Mouse (Mus musculus) liver, embryonic 16.5 days (tissue): ENCODE measurements around the gene Rpl5. TPM values are rescaled to one million over a fixed set of nuclear protein-coding genes. Genes with fewer than 3 reads are reported as not detected.
"Not testable (repeated sequence)": the region's sequence is repeated elsewhere in the genome, so short reads cannot be mapped to it uniquely, and the experiment has no call there.

Source experiments
- ATAC-seq: fragments of 200-750 bp; cut with Nextera tagmentation; 2 replicates; pipeline ENCODE4 v1.8.0; 2017; ENCODE audit warnings: low read depth, mild to moderate bottlenecking, moderate number of reproducible peaks, moderate library complexity
- H3K27ac ChIP-seq: fragments of 300-500 bp; sonication (generic); 2 replicates; pipeline ENCODE4 v1.5.1; 2014; ENCODE audit warnings: mild to moderate bottlenecking, low read length
- H3K27me3 ChIP-seq: fragments of 300-500 bp; sonication (generic); 2 replicates; pipeline ENCODE4 v1.6.1; 2014; ENCODE audit warnings: low read depth, low read length, mixed read lengths; ENCODE audit not compliant: control insufficient read depth, insufficient read depth
- H3K36me3 ChIP-seq: fragments of 300-500 bp; sonication (generic); 2 replicates; pipeline ENCODE4 v1.6.1; 2014; ENCODE audit warnings: mild to moderate bottlenecking; ENCODE audit not compliant: control insufficient read depth, insufficient read depth
- H3K4me1 ChIP-seq: fragments of 300-500 bp; sonication (generic); 2 replicates; pipeline ENCODE4 v1.6.1; 2014; ENCODE audit warnings: low read depth, low read length, mixed read lengths; ENCODE audit not compliant: control insufficient read depth
- H3K4me2 ChIP-seq: fragments of 300-500 bp; sonication (generic); 2 replicates; pipeline ENCODE4 v1.6.1; 2014; ENCODE audit warnings: low read depth, low read length, mixed read lengths
- H3K4me3 ChIP-seq: fragments of 300-500 bp; sonication (generic); 2 replicates; pipeline ENCODE4 v1.5.1; 2014; ENCODE audit warnings: low read depth, mild to moderate bottlenecking, low read length
- H3K9ac ChIP-seq: fragments of 300-500 bp; sonication (generic); 2 replicates; pipeline ENCODE4 v1.6.1; 2014; ENCODE audit warnings: low read depth, low read length
- H3K9me3 ChIP-seq: fragments of 300-500 bp; sonication (generic); replicated peaks from 2 replicates; pipeline ENCODE4 v1.6.1; 2016; ENCODE audit warnings: low read length; ENCODE audit not compliant: control insufficient read depth
- WGBS: fragments of 180-500 bp; shearing (Covaris S2); extraction: QIAGEN DNeasy Blood & Tissue Kit; methylation state at CpG from one replicate; pipeline ENCODE4 v1.1.7; 2014; ENCODE audit not compliant: insufficient replicate concordance; 5-methylcytosine and 5-hydroxymethylcytosine counted together
- polyA plus RNA-seq: library from polyadenylated mRNA; unstranded; fragments of >200 nt; fragmentation: Nextera tagmentation; extraction: Ambion mirVana; gene quantifications from 2 replicates; pipeline ENCODE4 v1.2.1, GENCODE M21; 2015

Gene Rpl5
- polyA plus RNA-seq, 1 experiment from 2014 or later: 20.5 TPM

DNA sequence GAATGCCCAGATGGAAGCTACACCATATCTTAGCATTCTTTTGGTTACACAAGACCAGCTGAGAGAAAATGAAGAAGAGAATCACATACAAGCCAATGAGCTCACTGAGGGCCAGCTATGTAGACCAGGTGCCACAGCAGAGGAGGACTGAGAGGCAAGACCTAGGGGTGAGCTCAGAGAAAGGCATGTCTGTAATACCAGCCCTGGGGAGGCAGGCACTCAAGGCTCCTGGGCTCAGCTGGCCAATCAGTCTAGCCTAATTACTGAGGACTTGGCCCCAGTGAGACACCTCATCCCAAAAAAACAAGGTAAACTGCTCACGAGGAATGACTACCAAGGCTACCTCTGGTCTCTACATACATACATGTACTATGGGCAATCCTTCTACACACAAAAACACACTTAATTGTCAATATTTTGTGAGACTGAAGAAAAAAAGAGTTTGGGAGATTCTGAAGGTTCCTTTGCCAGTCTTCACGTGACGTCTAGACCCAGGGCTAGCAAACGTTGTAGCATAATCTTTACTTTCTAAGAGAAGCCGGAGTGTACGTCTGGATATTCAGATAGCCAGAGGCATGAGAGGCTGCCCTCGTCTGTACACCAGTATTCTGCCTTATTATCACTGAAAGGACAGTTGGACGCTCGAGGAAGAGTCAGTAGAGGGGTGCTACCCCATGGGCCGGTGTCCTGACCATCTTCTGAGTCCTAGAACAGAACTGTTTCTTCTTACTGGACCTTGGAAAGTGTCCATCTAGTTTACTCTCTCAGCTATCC lies 34.7 kb downstream of the Rpl5 start:
- no peaks in the 10 kb centered on the region for H3K27me3 ChIP-seq
- no peaks in the 10 kb centered on the region for H3K9me3 ChIP-seq
- H3K36me3 ChIP-seq: no peaks in the 10 kb centered on the region
- 46% methylated on average over 10 of the region's 10 CpGs for WGBS
- ATAC-seq: peak; percentile 48; the same call in 1 of the 2 replicates
- H3K4me3 ChIP-seq: no peak overlapping the region
- H3K4me2 ChIP-seq: no peak overlapping the region
- no peaks in the 10 kb centered on the region; the same call in 1 of the 2 replicates for H3K4me1 ChIP-seq
- no peak overlapping the region for H3K9ac ChIP-seq
- no peak overlapping the region for H3K27ac ChIP-seq

DNA sequence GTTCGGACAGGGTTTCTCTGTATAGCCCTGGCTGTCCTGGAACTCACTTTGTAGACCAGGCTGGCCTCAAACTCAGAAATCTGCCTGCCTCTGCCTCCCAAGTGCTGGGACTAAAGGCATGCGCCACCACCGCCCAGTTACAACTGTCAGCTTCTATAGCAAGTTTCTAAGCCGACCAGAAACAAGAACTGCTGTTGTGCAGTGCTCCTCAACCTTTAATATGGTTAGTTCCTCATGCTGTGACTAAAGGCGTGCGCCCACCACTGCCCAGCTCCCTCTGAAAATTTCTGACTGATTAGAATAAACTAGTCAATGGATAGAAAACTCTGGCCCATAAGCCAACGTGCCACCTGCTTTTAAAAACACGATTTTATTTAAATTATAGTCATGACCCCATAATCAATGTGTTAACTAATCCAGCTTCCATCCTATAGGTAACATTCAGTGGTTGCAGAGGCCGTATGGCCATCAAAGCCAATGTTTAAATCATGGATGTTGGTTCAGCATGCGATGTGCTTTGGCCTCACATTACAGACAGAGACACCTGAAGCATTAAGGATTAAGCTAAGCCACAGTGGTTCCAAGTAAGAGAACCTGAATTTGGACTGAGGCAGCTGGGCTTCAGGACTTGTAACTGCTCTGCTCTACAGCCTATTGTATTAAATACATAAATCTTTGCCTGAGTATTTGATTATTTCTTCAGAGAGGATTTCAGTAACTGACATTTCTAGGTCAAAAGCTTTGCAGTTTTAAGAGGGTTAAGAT lies 36.5 kb downstream of the Rpl5 start:
- H3K4me3 ChIP-seq: no peak overlapping the region
- WGBS: 77% methylated on average over 10 of the region's 10 CpGs
- no peaks in the 10 kb centered on the region for H3K27me3 ChIP-seq
- no peak overlapping the region for H3K9ac ChIP-seq
- H3K9me3 ChIP-seq: no peaks in the 10 kb centered on the region
- no peaks in the 10 kb centered on the region for H3K36me3 ChIP-seq
- ATAC-seq: no peak
- H3K4me2 ChIP-seq: no peak overlapping the region
- H3K27ac ChIP-seq: no peak overlapping the region
- H3K4me1 ChIP-seq: no peaks in the 10 kb centered on the region; the same call in 1 of the 2 replicates

- not testable (repeated sequence) for H3K9me3 ChIP-seq, ATAC-seq, H3K9ac ChIP-seq, H3K4me3 ChIP-seq, H3K27ac ChIP-seq, H3K27me3 ChIP-seq, H3K36me3 ChIP-seq, H3K4me1 ChIP-seq, H3K4me2 ChIP-seq
- 82% methylated on average over 1 of the region's 1 CpGs for WGBS
Measured at GRCm38 (mm10) chr5:107938483-107938882, 38.2 kb downstream of the Rpl5 start.

DNA sequence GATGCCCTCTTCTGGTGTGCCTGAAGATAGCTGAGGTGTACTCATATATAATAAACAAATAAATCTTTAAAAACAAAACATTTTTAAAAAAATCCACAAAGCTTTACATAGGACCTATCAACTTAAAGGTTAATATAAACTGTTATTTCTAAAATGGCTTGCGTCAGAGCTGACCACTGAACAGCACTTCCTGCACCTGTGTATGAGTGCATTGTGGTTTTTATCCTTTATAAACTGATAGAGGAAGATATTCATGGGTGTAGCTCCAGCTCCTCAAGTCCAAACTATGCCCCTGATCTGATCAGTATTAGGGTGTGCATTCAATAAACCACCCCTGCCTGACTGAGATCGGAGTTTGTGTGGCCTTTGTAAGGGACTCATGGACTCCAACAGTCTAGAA lies 38.6 kb downstream of the Rpl5 start:
- H3K4me1 ChIP-seq: no peaks in the 10 kb centered on the region
- no peak for ATAC-seq
- H3K27ac ChIP-seq: no peak overlapping the region
- no peaks in the 10 kb centered on the region for H3K36me3 ChIP-seq
- H3K27me3 ChIP-seq: no peaks in the 10 kb centered on the region
- 70% methylated on average over 2 of the region's 2 CpGs for WGBS
- H3K4me2 ChIP-seq: no peak overlapping the region
- no peaks in the 10 kb centered on the region for H3K9me3 ChIP-seq
- H3K9ac ChIP-seq: no peak overlapping the region
- H3K4me3 ChIP-seq: no peak overlapping the region

- H3K9me3 ChIP-seq: no peaks in the 10 kb centered on the region
- no peak overlapping the region for H3K9ac ChIP-seq
- no peak for ATAC-seq
- no peak overlapping the region for H3K27ac ChIP-seq
- no peaks in the 10 kb centered on the region for H3K36me3 ChIP-seq
- no peaks in the 10 kb centered on the region for H3K27me3 ChIP-seq
- no peak overlapping the region for H3K4me2 ChIP-seq
- 55% methylated on average over 3 of the region's 3 CpGs for WGBS
- H3K4me3 ChIP-seq: no peak overlapping the region
- no peaks in the 10 kb centered on the region for H3K4me1 ChIP-seq
Measured at GRCm38 (mm10) chr5:107939701-107940100, 39.4 kb downstream of the Rpl5 start.

DNA sequence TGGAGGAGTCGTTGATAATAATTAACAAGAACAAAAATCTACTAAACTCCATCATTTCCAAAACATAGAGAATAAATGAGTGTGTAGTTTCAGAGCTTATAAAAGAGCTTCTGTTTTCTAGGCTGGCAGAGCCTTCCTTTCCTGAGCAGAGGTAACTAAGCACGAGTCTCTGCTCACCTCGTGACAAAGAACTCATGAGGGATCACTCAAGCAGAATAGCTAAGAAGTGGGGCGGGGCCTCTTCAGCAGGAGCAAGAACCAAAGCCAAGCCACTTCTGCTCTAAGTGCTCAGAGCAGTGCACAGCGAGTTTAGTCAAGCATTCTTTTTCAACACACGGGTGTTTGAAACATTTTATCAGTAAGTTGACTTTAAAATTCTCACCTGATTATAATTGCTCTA lies 40.9 kb downstream of the Rpl5 start:
- no peak overlapping the region for H3K9ac ChIP-seq
- 49% methylated on average over 6 of the region's 6 CpGs for WGBS
- H3K4me3 ChIP-seq: no peak overlapping the region
- H3K9me3 ChIP-seq: no peaks in the 10 kb centered on the region
- no peak for ATAC-seq
- H3K4me2 ChIP-seq: no peak overlapping the region
- no peaks in the 10 kb centered on the region for H3K4me1 ChIP-seq
- H3K36me3 ChIP-seq: no peaks in the 10 kb centered on the region
- no peak overlapping the region for H3K27ac ChIP-seq
- no peaks in the 10 kb centered on the region for H3K27me3 ChIP-seq

DNA sequence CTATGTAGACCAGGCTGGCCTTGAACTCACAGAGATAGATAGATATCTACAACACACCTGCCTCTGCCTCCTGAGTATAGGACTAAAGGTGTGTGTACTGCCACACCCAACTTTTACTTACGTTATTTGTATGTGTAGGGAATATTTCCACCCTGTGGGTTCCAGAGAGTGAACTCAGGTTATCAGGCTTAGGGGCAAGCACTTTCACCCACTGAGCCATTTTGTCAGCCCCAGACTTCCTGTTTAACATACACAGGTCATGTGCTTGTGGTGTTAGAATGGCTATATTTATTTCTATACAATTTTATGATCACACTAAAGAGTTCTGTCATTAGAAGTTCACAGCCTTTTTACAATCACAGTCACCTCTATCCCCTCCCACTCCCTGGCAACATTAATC lies 42.6 kb downstream of the Rpl5 start:
- ATAC-seq: no peak
- 35% methylated on average over 1 of the region's 1 CpGs for WGBS

DNA sequence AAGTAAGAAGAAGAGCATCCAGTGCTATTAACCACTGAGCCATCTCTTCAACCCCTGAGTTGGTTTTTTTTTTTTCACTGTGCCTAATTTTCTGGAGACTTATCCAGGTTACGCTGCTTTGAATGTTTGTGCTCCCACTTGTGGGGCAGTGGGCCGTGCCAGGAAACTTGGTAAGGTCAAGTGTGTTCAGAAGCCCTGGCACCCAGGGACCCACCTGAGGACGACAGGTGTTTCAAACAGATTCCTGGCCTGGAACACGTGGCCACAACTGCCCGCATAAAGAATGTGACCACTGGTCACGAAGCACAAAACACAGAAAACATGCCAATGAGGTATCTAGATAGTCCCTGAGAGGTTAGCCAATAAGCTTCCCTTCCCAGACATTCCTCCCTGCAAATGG lies 43.2 kb downstream of the Rpl5 start:
- Histone ChIP-seq H3K4me1 (no peaks in the 10 kb centered on the region), H3K4me3 (no peak overlapping the region), H3K9ac (no peak overlapping the region), H3K9me3 (no peaks in the 10 kb centered on the region), H3K27me3 (no peaks in the 10 kb centered on the region), H3K4me2 (no peak overlapping the region), H3K27ac (no peak overlapping the region), H3K36me3 (no peaks in the 10 kb centered on the region)
- ATAC-seq: no peak
- WGBS: 76% methylated on average over 6 of the region's 6 CpGs

More for the DNA sequence above, 42.6 kb downstream of the Rpl5 start:
- Histone ChIP-seq H3K4me2 (no peak overlapping the region), H3K4me1 (no peaks in the 10 kb centered on the region), H3K9me3 (no peaks in the 10 kb centered on the region), H3K9ac (no peak overlapping the region), H3K27ac (no peak overlapping the region), H3K27me3 (no peaks in the 10 kb centered on the region), H3K36me3 (no peaks in the 10 kb centered on the region), H3K4me3 (no peak overlapping the region)

DNA sequence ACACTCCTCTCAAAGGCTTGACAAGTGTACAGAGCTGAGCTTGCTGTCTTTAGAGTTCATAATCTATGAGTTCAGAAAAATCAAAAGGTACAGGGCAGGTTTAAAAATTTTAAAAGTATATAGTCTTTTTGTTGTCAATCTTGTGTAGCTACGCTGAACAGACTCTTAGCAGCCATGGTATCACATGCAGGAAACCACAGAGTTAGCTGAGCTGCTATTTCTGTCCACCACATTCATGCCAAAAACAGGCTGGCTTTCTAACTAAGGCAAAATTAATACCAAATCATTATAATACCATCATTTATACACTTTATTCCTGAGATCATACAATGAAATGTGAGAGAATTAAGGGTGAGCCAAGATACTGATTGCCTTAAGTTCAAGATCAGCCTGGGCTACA lies 46.2 kb downstream of the Rpl5 start:
- Histone ChIP-seq H3K4me2 (no peak overlapping the region), H3K9me3 (no peaks in the 10 kb centered on the region), H3K4me1 (peaks cover 8% of the 10 kb centered on the region), H3K27ac (no peak overlapping the region), H3K4me3 (no peak overlapping the region), H3K9ac (no peak overlapping the region), H3K27me3 (no peaks in the 10 kb centered on the region), H3K36me3 (no peaks in the 10 kb centered on the region)
- no peak for ATAC-seq
- 35% methylated on average over 1 of the region's 1 CpGs for WGBS
